Mouse (Mus musculus): Measurements from ENCODE around the gene Etaa1. TPM values are rescaled to one million over a fixed set of nuclear protein-coding genes. Genes with fewer than 3 reads are reported as not detected.

Gene Etaa1
- total and polyA plus RNA-seq, 3 experiments: 7.7 to 13.8 TPM; not detected in 1

DNA sequence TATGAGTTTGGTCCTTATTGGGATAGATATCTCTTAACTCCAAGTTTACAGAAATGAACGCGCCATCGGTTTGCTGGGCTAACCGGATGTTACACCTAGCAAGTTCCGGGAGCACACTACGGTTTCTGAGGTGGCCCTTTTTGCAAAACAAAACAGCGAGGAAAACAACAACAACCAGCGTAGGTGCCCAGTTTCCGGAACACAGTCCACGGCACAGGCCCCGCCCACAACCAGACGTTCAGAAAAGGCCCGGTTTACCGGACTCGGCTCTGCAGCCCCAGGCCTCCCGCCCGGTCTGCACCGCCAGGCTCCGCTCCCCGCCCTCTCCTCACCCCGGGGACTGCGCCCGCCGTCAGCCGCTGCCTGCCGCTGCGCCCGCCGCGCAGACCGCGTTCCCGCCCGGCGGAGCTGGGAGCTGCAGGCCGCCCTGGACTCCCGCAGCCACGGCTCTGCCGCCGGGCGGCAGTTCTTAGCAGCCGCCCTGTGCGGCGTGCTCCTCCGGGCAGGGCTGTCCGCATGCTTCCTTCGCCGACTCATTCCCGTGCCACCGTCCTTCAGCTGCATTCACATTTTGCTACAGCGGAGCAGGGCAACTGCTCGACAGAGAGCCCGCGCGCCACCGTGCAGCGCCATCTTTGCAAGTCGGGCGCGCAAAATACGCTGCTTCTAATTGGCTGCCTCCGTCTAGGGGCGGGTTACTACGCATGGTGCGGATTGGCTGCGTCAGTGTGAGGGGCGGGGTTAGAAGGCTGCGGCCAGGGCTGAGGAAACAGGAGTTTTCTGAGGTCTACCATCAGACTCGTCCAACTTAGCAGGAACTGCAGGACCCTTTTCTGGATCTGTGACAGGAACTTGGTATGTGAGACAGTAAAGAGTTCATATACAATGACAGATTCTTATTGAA lies at the start of gene Etaa1 (continued):
- TF ChIP-seq TBP (IDR thresholded peaks at IDR 0.05; ENCODE audit: low read depth, low read length) (peak; percentile 84), MYC (IDR thresholded peaks at IDR 0.05; ENCODE audit: low read depth, low read length) (no peak; the same call in 1 of the 2 replicates), MEF2A (IDR thresholded peaks at IDR 0.05; ENCODE audit: extremely low read depth, insufficient replicate concordance, low read depth, low read length, poor library complexity, severe bottlenecking) (no peak), MXI1 (IDR thresholded peaks at IDR 0.05; ENCODE audit: low read depth, low read length) (peak; percentile 73)

- H3K36me3 ChIP-seq (ENCODE audit: control insufficient read depth in 1 of 2, insufficient read depth in 2 of 2, low read length in 2 of 2): no peaks in the 10 kb centered on the region
- no peak overlapping the region for H3K27ac ChIP-seq (ENCODE audit: control insufficient read depth, low read depth, low read length)
- no peaks in the 10 kb centered on the region for H3K9me3 ChIP-seq (replicated peaks; ENCODE audit: insufficient read depth, low read length)
- peaks cover 0 to 7% of the 10 kb centered on the region in 2 experiments; a peak in 2 of 4 replicates for H3K27me3 ChIP-seq (ENCODE audit: control insufficient read depth in 1 of 2, insufficient read depth in 2 of 2, low read length in 2 of 2)
- no peaks in the 10 kb centered on the region for H3K4me1 ChIP-seq (ENCODE audit: control insufficient read depth in 1 of 2, insufficient read depth in 2 of 2, low read length in 2 of 2)
- H3K9ac ChIP-seq (ENCODE audit: control insufficient read depth, low read depth, low read length, poor library complexity, severe bottlenecking): no peak overlapping the region
- H3K4me3 ChIP-seq (ENCODE audit: control insufficient read depth in 1 of 2, insufficient read depth in 1 of 2, low read depth in 2 of 2, low read length in 2 of 2): no peak overlapping the region
- no peak for TF ChIP-seq MAFK (IDR thresholded peaks at IDR 0.05; ENCODE audit: borderline replicate concordance, low read depth, low read length)
- TF ChIP-seq POLR2AphosphoS5 (IDR thresholded peaks at IDR 0.05; ENCODE audit: borderline replicate concordance, low read depth, low read length): no peak
- TF ChIP-seq RAD21 (IDR thresholded peaks at IDR 0.05; ENCODE audit: low read depth, low read length): no peak
- no peak for TF ChIP-seq MAZ (IDR thresholded peaks at IDR 0.05; ENCODE audit: low read depth, low read length)
- no peak for TF ChIP-seq USF1 (IDR thresholded peaks at IDR 0.05; ENCODE audit: low read depth, low read length)
- no peak for DNase-seq (ENCODE audit: low read depth, low spot score)
- no peaks in the 10 kb centered on the region for H3K79me2 ChIP-seq (ENCODE audit: control insufficient read depth, insufficient read depth, low read length, poor library complexity)
Observed at GRCm38 (mm10) chr11:17994151-17994550, 40.5 kb upstream of the Etaa1 start.

DNA sequence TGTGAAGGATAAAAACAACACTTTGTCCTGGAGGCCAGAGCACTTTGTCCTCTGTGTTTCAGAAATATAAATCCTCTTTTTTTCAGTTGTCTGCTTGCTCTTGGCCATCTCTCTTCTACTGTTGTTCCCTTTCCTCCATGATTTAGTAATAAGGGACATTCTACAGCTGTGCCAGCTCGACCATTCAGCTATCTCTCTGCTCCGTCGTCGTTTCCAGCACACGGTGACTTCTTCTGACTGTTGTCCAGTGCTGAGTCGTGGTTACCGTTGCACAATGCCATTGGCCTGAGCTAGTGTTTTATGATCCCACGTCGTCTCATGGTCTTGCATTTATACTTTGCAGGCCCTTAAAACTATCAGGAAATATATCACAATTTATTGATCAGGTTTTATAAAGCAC lies 38.6 kb upstream of the Etaa1 start:
- no peaks in the 10 kb centered on the region for H3K4me1 ChIP-seq (ENCODE audit: control insufficient read depth in 1 of 2, insufficient read depth in 2 of 2, low read length in 2 of 2)
- no peak overlapping the region for H3K9ac ChIP-seq (ENCODE audit: control insufficient read depth, low read depth, low read length, poor library complexity, severe bottlenecking)
- no peak for DNase-seq (ENCODE audit: low read depth, low spot score)
- H3K36me3 ChIP-seq (ENCODE audit: control insufficient read depth in 1 of 2, insufficient read depth in 2 of 2, low read length in 2 of 2): no peaks in the 10 kb centered on the region
- TF ChIP-seq ZC3H11A (IDR thresholded peaks at IDR 0.05; ENCODE audit: low read depth, low read length) (no peak), TAL1 (IDR thresholded peaks at IDR 0.05; ENCODE audit: low read length) (no peak), SIN3A (IDR thresholded peaks at IDR 0.05; ENCODE audit: low read length) (no peak), TBP (IDR thresholded peaks at IDR 0.05; ENCODE audit: low read depth, low read length) (no peak), CHD2 (IDR thresholded peaks at IDR 0.05; ENCODE audit: low read length) (no peak)
- peaks cover 0 to 4% of the 10 kb centered on the region in 2 experiments; a peak in 2 of 4 replicates for H3K27me3 ChIP-seq (ENCODE audit: control insufficient read depth in 1 of 2, insufficient read depth in 2 of 2, low read length in 2 of 2)
- H3K79me2 ChIP-seq (ENCODE audit: control insufficient read depth, insufficient read depth, low read length, poor library complexity): no peaks in the 10 kb centered on the region
- no peaks in the 10 kb centered on the region for H3K9me3 ChIP-seq (replicated peaks; ENCODE audit: insufficient read depth, low read length)
- no peak overlapping the region for H3K27ac ChIP-seq (ENCODE audit: control insufficient read depth, low read depth, low read length)
- H3K4me3 ChIP-seq (ENCODE audit: control insufficient read depth in 1 of 2, insufficient read depth in 1 of 2, low read depth in 2 of 2, low read length in 2 of 2): no peak overlapping the region

All from MEL (cell line).